Mouse (Mus musculus): ENCODE measurements around the gene Mfsd14a. TPM values are rescaled to one million over a fixed set of nuclear protein-coding genes. Genes with fewer than 3 reads are reported as not detected.

The Mfsd14a gene
- polyA plus RNA-seq, 1 experiment from 2014 or later, result 86.0 TPM

Other genes starting within 250 kb of the Mfsd14a start
- gene Cdc14a, start 238.6 kb downstream of the Mfsd14a start, polyA plus RNA-seq (2014; fragmentation: Nextera tagmentation; extraction: Ambion mirVana), result 11.6 and 12.7 TPM in 2 replicates
- gene Rtca, start 154.5 kb downstream of the Mfsd14a start, polyA plus RNA-seq (2014; fragmentation: Nextera tagmentation; extraction: Ambion mirVana), result 99.6 and 104 TPM in 2 replicates
- 13.2 and 14.8 TPM in 2 replicates for gene Dbt, start 149.6 kb downstream of the Mfsd14a start, polyA plus RNA-seq (2014; fragmentation: Nextera tagmentation; extraction: Ambion mirVana)
- gene Lrrc39, start 99.7 kb downstream of the Mfsd14a start, polyA plus RNA-seq (2014; fragmentation: Nextera tagmentation; extraction: Ambion mirVana), result 0.37 and 0.79 TPM in 2 replicates
- gene Sass6, start 67.7 kb downstream of the Mfsd14a start, polyA plus RNA-seq (2014; fragmentation: Nextera tagmentation; extraction: Ambion mirVana), result 34.3 and 39.7 TPM in 2 replicates
- gene Trmt13, start 48.1 kb downstream of the Mfsd14a start, polyA plus RNA-seq (2014; fragmentation: Nextera tagmentation; extraction: Ambion mirVana), result 26.2 and 33.8 TPM in 2 replicates
- not detected in 2 replicates for gene Gm43191, start 18.6 kb upstream of the Mfsd14a start, polyA plus RNA-seq (2014; fragmentation: Nextera tagmentation; extraction: Ambion mirVana)
- 6.8 and 8.5 TPM in 2 replicates for gene Slc35a3, start 50.2 kb upstream of the Mfsd14a start, polyA plus RNA-seq (2014; fragmentation: Nextera tagmentation; extraction: Ambion mirVana)
- 10.2 and 10.4 TPM in 2 replicates for gene Agl, start 145.5 kb upstream of the Mfsd14a start, polyA plus RNA-seq (2014; fragmentation: Nextera tagmentation; extraction: Ambion mirVana)
- 10.7 and 14.5 TPM in 2 replicates for gene Frrs1, start 196.8 kb upstream of the Mfsd14a start, polyA plus RNA-seq (2014; fragmentation: Nextera tagmentation; extraction: Ambion mirVana)